Mouse (Mus musculus) stomach, postnatal 0 days (tissue): ENCODE results near the gene Gm6525.

Source experiments
- CTCF ChIP-seq: IDR thresholded peaks from 2 replicates; pipeline ENCODE4 v1.5.1; 2016; ENCODE audit warnings: antibody characterized with exemption, low read depth, mild to moderate bottlenecking, moderate library complexity
- EP300 ChIP-seq: optimal IDR thresholded peaks from 2 replicates; pipeline ENCODE3; 2016; ENCODE audit warnings: antibody characterized with exemption

GRCm38 (mm10) chr3:84166073-84166472 is 7.8 kb upstream of the Gm6525 start:
- TF ChIP-seq CTCF (no peak), EP300 (no peak)
